Mouse (Mus musculus): ENCODE results near the gene Chpf2.

GRCm38 (mm10) chr5:24540387-24541143, 46.0 kb upstream of the Chpf2 start, which contains the start of gene Asb10:
- no peak for TF ChIP-seq GATA1 (IDR thresholded peaks at IDR 0.05; ENCODE audit: borderline replicate concordance, low read length)
- TF ChIP-seq CTCF (IDR thresholded peaks at IDR 0.05; ENCODE audit: low read depth, low read length) = no peak
- TF ChIP-seq TAL1 (conservative IDR thresholded peaks at IDR 0.05; ENCODE audit: low read depth, low read length) = no peak
- TF ChIP-seq POLR2AphosphoS5 (IDR thresholded peaks at IDR 0.05; ENCODE audit: insufficient replicate concordance, low read depth, low read length) = no peak

Data from G1E (cell line).